Mouse (Mus musculus): ENCODE data around the gene Kmo.
A peak's percentile ranks its signal among the peaks of the same experiment; 100 is the strongest.

Kmo gene

DNA sequence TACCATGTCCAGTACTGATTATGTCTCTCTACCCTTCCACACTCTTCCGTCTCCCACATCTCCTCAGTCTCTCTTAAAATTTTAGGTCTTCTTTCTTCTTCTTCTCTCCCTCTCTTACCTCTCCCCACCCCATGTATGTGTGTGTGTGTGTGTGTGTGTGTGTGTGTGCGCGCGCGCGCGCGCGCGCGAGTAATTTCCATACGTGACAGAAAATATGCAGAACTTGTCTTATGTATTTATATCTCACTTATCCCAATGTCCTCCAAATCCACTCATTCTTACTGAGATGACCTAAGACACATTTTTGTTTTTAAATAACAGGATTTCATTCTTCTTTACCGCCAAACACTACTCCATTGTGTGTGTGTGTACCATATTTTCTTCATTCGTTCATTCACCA is 12.3 kb downstream of the Kmo start:
- no peak for DNase-seq

- no peak for DNase-seq
Observed at GRCm38 (mm10) chr1:175637677-175638076, 17.5 kb downstream of the Kmo start.

- no peak for DNase-seq
Observed at GRCm38 (mm10) chr1:175639072-175639471, 18.9 kb downstream of the Kmo start.

- DNase-seq: no peak
Observed at GRCm38 (mm10) chr1:175640435-175641150, 20.4 kb downstream of the Kmo start.

DNA sequence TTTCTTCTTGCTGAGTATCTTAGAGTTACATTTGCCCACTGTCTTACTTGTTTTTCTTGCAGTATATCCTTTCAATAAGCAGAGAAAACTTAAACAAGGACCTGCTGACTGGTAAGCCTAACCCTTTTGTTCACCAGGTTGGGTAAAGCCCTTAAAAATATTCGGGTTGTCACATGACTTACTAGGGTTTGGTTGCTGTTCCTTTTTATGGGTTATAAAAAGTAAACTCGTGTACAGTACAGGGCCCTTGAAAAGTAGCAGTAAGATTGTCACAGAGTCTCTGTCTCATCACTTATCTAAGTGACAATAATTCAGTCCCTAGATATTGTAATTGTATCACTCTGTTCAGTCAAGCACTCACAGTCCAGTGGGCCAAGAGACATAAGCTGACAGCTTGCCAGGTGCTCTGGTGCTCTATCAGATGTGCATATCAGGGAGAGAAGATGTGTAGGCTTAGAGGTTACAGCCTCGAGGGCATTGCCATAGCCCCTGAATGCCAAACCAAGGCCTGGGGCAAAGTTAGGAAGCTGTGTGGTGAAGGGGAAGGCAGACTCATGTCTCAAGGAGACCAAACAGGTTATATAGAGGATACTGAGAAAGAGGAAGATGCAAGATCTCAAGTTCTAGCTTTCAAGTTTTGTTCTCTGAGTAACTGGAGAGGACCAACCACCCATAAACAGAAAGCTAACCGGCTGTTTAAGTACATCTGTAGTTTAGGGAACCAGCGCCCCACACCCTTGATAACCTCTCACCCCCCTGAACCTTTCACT is 23.5 kb downstream of the Kmo start:
- no peak for DNase-seq

- peak; percentile 60 for DNase-seq
Observed at GRCm38 (mm10) chr1:175646952-175647351, 26.8 kb downstream of the Kmo start.

- DNase-seq: no peak
Observed at GRCm38 (mm10) chr1:175648615-175649014, 28.4 kb downstream of the Kmo start.

GRCm38 (mm10) chr1:175659900-175660299 is 39.7 kb downstream of the Kmo start:
- DNase-seq: no peak

DNA sequence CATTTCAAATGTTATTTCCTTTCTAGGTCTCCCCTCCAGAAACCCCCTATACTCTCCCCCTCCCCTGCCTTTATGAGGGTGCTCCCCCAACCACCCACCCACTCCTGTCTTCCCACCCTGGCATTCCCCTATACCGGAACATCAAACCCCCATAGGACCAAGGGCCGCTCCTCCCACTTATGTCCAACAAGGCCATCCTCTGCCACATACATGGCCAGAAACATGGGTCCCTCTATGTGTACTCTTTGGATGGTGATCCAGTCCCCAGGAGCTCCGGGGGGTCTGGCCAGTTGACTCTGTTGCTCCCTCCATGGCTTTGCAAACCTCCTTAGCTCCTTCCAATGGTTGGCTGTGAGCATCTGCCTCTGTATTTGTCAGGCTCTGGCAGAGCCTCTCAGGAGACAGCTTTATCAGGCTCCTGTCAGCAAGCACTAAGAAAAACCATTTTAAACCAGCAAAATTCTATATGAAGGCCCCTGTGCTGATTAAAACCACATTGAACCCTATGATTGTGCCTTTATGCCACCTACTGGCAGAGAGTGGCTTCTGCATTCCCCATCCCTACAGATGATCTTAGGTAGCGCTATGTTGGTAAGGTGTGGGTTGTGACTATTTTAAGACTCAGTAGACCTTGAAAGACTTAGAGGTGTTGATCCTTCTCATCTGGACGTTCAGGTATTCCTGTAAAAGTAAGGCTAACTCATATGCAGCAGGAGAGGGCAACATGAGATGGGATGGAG is 48.7 kb downstream of the Kmo start:
- peak; percentile 36 for DNase-seq

- DNase-seq: no peak
Observed at GRCm38 (mm10) chr1:175669456-175669855, 49.3 kb downstream of the Kmo start.

- DNase-seq: no peak
Observed at GRCm38 (mm10) chr1:175670042-175670441, 49.9 kb downstream of the Kmo start.

DNA sequence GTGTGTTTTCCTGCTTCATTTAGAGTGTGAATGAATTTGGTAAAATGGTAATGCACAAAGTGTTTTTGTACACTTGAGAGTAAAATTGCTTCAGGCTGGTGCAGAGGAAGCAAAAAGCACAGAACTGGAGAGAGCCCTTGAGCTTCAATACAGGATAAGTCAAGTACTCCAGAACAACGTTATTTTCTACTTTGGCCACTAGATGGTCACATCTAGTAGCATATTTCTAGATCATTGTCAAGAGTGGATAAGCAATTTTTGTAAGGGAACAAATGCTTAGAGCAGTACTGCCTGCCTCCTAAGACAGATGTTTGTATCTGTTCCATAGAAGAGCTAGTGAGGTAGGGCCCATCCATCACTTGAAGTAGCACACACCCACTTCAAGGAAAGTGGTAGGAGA is 51.4 kb downstream of the Kmo start:
- no peak for DNase-seq

- DNase-seq: no peak
Observed at GRCm38 (mm10) chr1:175673563-175674325, 53.6 kb downstream of the Kmo start.

- no peak for DNase-seq
Observed at GRCm38 (mm10) chr1:175675116-175675515, 54.9 kb downstream of the Kmo start.

DNA sequence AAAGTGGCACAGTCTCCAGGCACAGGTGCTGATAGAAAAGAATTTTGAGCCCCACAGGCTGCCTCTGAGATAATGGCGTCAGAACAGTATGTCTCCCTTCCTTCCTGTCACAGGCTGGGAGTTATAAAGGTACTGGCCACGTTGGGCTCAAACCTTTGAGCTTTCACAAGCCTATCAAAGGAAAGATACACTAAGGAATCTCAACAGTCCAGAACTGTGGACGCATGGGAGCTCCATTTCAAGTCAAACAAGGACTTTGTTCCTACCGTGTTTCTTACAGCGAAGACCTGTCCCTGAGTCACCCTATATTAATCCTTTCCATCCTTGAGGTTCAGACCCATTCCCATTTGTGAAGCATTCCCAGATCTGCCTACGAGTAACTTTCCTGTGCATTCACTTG is 57.3 kb downstream of the Kmo start:
- DNase-seq: no peak

GRCm38 (mm10) chr1:175680995-175681394 is 60.8 kb downstream of the Kmo start:
- DNase-seq: no peak

DNA sequence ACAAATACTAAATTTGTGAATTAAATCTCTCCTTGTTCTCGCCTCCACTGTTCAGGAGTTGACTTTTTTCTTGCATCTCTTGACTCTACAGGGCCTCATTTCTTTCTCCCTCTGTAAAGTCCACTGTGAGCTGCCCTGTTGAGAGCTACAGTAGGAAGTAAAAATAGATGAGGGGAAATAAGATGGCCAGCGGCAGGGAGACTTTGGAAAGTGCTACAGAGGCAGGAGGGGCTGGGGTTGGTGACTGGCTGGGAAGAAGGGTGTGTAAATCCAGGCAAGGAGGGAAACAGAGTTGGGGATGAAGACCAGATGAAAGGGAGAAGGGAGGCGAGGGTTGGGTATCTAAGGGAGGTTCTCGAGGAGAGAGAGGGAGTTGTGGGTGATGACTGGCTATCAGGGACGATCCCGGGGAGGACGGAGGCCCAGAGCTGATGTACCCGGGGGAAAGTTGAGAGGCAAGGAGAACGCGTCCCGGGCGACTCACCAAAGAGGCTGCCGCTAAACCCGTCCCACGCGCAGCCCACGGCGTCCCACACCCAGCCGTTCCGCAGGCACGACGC is 71.6 kb downstream of the Kmo start:
- no peak for DNase-seq

GRCm38 (mm10) chr1:175692246-175692996 is 72.2 kb downstream of the Kmo start, which contains the start of the genes Opn3 and Chml:
Gene Opn3, minus strand, starts transcription at chr1:175692776.
Gene Chml, minus strand, starts transcription at chr1:175692901.
- peak; percentile 99 for DNase-seq

- no peak for DNase-seq
Observed at GRCm38 (mm10) chr1:175692997-175693361, 72.8 kb downstream of the Kmo start.

- peak; percentile 10 for DNase-seq
Observed at GRCm38 (mm10) chr1:175693429-175693960, 73.3 kb downstream of the Kmo start.

DNA sequence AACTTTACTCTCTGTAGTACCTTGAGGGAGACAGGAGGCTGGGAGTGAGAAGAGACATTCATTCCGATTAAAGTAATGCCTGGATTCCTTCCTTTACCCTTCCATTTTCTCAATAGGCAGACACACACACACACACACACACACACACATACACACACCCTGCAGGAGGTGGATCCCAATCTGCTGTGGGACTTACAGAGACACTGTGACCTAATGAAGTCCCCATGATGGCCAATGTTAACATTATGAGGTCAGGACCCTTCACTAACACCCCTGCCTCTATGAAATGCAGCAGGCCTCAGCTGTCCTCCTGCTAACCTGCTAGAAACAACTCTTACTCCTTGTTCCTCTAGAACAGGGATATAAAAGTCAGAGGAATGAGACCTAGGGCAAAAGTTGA is 78.1 kb downstream of the Kmo start, which contains the start of gene Wdr64:
Gene Wdr64, plus strand, starts transcription at position 301 of the 400 bp plus-strand sequence.
- DNase-seq: no peak
